Mouse (Mus musculus) adrenal gland (tissue): ENCODE data around the gene Ank3.

Source experiments
- intact Hi-C: fragments of 180-260 bp; cut with DNase I; formaldehyde crosslinking; loops from one replicate; pipeline ENCODE4 v1.15.1; 2025

Gene Ank3

GRCm38 (mm10) chr10:69951426-69951825, 552.9 kb downstream of the Ank3 start:
- intact Hi-C loops, result no loop called here

DNA sequence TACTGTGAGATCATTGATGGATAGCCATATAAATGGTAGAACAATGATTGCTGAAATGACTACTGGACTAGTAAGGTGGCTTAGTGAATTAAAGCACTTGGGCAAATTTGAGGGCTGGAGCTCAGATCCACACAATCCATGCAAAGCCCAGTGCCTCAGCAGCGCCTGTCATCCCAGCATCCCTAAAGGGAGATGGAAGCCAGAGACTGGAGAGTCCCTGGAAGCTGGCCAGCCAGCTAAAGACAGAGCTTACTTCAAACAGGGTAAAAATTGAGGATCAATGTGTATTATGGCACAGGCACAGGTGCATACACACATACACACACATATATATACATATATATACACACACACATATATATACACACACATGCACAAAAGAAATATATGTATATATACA, 553.7 kb downstream of the Ank3 start:
- intact Hi-C loops, result no loop called here

DNA sequence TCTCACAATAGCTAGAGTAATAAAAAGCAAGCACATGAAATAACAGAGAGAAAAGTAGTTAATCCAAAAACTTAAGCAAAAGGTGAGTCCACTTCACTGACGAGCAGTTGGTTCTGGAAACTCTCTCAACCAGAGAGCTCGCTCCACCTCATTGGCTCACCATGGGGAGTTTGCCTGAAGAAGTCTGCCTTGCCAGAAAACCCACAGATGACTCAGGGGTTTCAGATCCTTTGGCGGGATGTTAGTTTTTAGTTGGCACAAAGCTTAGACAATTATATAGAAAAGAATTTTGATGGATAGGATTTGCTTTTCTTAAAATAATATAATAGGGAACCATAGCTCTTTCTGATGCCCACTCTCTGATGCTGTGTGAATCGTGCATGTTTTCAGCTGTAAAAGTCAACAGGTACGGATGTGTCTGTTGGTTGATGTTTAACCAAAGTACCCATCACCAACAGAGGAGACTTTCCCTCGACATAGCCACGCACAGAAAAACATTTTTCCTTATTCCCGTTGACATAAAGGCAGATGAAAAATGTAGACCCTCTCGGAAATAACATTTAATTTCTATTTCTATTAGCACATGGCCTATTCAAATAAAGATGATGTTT, 556.2 kb downstream of the Ank3 start:
- intact Hi-C loops, result no loop called here

- intact Hi-C loops, result no loop called here
Measured at GRCm38 (mm10) chr10:69962226-69962625, 563.7 kb downstream of the Ank3 start.

GRCm38 (mm10) chr10:69962976-69963375, 564.4 kb downstream of the Ank3 start:
- intact Hi-C loops, result no loop called here

- intact Hi-C loops, result loop anchor here (1.0 kb wide), 1 partner anchor 94 kb away; no protein-coding TSS in a partner anchor
Measured at GRCm38 (mm10) chr10:69964611-69965010, 566.0 kb downstream of the Ank3 start.

- intact Hi-C loops, result no loop called here
Measured at GRCm38 (mm10) chr10:69965085-69965484, 566.5 kb downstream of the Ank3 start.

- intact Hi-C loops, result loop anchor here (2.0 kb wide), 1 partner anchor 67 kb away; no protein-coding TSS in a partner anchor
Measured at GRCm38 (mm10) chr10:69967994-69968393, 569.4 kb downstream of the Ank3 start.

DNA sequence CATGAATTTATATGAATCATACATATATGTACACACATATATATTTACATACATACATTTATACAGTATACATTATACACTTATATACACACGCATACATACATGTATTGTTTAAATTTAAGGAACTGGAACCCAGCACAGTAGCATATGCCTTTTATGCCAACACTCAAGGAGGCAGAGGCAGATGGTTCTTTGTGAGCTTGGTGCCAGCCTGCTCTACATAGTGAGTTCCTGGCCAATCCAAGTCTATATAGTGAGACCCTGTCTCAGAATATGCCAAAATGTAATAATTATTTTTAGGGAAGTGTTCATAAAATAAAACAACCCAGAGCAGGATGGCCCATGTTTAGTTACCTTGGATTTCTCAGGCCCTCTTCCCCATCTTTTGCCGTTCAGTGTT, 581.1 kb downstream of the Ank3 start:
- intact Hi-C loops, result no loop called here

GRCm38 (mm10) chr10:69981386-69982097, 583.0 kb downstream of the Ank3 start:
- intact Hi-C loops, result no loop called here

DNA sequence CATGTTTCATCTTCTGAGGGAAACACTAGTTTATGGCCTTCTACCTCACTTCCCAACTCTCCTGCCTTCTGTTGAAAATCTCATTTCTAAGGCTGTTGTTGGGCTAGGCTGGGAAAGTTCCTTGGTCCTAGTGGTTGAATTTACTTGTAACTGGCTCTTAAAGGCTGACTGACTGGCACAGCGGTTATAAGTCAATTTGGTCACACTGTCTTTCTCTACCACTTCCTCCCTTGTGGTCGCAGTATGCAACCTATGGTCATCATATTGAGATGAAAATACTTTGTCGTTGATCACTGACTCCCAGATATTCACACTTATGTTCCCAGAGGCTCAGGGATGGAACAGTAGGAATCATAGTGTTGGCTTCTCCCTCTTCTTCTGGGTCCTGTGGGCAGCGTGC, 584.1 kb downstream of the Ank3 start:
- intact Hi-C loops, result no loop called here

- intact Hi-C loops, result no loop called here
Measured at GRCm38 (mm10) chr10:69987496-69987895, 588.9 kb downstream of the Ank3 start.

DNA sequence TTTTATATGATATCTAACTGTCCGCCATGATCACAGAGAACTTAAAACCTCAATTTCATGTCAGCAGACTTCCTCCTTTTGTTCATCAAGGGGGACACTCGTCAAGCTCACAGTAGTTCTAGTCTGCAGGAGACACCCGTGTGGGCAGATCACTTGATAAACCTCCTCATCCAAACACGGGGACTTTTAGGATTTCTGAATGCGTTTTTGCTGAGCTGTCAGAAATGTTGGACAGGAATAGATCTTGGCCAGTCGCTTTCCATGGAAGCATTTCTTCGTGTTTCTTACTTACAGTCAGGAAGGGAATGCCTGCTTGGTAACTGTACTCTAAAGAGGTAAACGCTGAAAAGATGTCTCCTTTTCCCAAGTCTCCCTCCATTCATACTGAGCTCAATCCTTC, 598.5 kb downstream of the Ank3 start:
- intact Hi-C loops, result no loop called here

GRCm38 (mm10) chr10:70004058-70004457, 605.5 kb downstream of the Ank3 start:
- intact Hi-C loops, result no loop called here

DNA sequence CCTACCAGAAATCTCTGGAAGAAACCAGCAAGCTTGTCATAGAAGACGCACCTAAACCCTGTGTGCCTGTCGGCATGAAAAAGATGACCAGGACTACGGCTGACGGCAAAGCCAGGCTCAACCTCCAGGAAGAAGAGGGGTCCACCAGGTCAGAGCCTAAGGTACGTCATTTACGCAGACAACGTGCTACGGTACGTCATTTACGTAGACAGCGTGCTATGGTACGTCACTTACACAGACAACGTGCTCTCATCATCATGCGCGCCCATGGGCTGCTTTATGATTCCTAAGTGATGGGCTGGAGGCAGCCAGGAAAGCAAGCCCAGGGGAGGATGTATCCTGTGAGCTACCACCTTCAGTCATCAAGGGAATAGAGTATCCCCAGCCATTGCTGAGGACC, 606.3 kb downstream of the Ank3 start:
- intact Hi-C loops, result no loop called here

GRCm38 (mm10) chr10:70006380-70006779, 607.8 kb downstream of the Ank3 start:
- intact Hi-C loops, result no loop called here

- intact Hi-C loops, result no loop called here
Measured at GRCm38 (mm10) chr10:70011738-70012137, 613.2 kb downstream of the Ank3 start.

GRCm38 (mm10) chr10:70013931-70014330, 615.4 kb downstream of the Ank3 start:
- intact Hi-C loops, result no loop called here

GRCm38 (mm10) chr10:70015201-70015600, 616.6 kb downstream of the Ank3 start:
- intact Hi-C loops, result no loop called here

GRCm38 (mm10) chr10:70018691-70019090, 620.1 kb downstream of the Ank3 start:
- intact Hi-C loops, result no loop called here

DNA sequence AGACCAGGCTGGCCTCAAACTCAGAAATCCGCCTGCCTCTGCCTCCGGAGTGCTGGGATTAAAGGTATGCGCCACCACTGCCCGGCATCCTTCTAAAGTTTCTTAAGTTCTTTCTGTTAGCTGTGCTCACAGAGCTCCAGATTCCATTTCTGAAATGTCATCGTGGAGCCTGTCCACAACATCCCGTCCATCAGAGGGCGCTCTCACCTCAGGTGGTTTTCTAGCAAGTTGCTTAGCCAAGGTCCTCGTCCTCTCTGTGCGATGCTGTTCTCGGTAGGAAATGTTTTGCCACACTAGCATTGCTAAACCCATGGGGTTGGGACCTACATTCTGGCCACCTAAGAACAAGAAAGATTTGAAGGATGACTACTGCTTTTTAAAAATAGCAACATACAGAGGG, 623.1 kb downstream of the Ank3 start:
- intact Hi-C loops, result loop anchor here (5.0 kb wide), 2 partner anchors 166 to 276 kb away; no protein-coding TSS in a partner anchor

DNA sequence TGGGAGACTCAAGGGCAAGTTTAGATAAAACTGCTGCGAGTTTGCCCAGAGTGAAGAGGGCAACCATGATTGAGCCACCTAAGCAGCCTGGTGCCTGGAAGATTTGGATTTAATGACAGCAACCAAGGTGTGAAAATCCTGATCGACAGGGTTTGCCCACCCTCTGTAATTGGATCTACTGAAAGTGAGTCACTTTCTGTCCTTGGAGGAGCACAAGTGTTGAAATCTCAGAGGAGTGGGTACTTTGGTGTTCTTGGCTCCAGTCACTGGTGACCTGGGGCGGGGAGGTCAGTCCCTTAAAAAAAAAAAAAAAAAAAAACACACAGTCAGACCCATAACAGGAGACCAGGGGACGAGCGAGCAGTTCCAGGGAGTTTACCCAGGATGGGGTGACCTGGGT, 624.0 kb downstream of the Ank3 start:
- intact Hi-C loops, result loop anchor here (5.0 kb wide), 2 partner anchors 165 to 275 kb away; no protein-coding TSS in a partner anchor

DNA sequence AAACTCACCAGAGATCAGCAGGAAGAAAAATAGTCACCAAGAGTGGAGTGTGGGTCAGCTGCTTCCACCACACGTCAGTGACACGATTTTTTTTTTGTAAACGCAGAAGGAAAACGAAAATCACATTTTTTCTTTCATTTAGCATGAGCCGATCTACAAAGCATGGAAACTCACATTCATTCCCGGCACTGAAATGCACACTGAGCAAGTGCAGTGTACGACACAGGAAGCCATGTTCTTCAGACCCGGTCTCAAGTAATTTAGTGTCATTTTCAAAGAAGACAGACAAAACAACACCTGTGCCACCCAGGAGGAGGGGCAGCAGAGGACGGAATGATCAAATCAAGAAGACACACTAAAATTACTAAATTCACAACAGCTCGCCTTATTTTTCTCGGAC, 625.3 kb downstream of the Ank3 start:
- intact Hi-C loops, result loop anchor here (5.0 kb wide), 2 partner anchors 163 to 273 kb away; no protein-coding TSS in a partner anchor
